Mouse (Mus musculus) thymus, postnatal 36 days (tissue): Measurements from ENCODE around the gene Fbxo3.
"Not testable (repeated sequence)": the region's sequence is repeated elsewhere in the genome, so short reads cannot be mapped to it uniquely, and the experiment has no call there.

Experiments
- DNase-seq, 2 experiments: peaks; one replicate each; pipeline ENCODE4 v3.0.0; 2022; ENCODE audit warnings: mixed read lengths in 2 of 2

The Fbxo3 gene

GRCm38 (mm10) chr2:104038236-104038635, 10.7 kb downstream of the Fbxo3 start:
- DNase-seq: no peak

- no peak for DNase-seq
Measured at GRCm38 (mm10) chr2:104041632-104042031, 14.1 kb downstream of the Fbxo3 start.

- no peak for DNase-seq
Measured at GRCm38 (mm10) chr2:104042766-104043165, 15.2 kb downstream of the Fbxo3 start.

GRCm38 (mm10) chr2:104043624-104044478, 16.3 kb downstream of the Fbxo3 start:
- DNase-seq: no peak

- no peak for DNase-seq
Measured at GRCm38 (mm10) chr2:104044479-104045080, 17.1 kb downstream of the Fbxo3 start.

- DNase-seq: no peak
Measured at GRCm38 (mm10) chr2:104058381-104058780, 30.9 kb downstream of the Fbxo3 start.

GRCm38 (mm10) chr2:104058954-104059353, 31.4 kb downstream of the Fbxo3 start:
- DNase-seq: no peak

- no peak for DNase-seq
Measured at GRCm38 (mm10) chr2:104059786-104060185, 32.3 kb downstream of the Fbxo3 start.

GRCm38 (mm10) chr2:104060996-104061395, 33.5 kb downstream of the Fbxo3 start:
- no peak for DNase-seq

- no peak for DNase-seq
Measured at GRCm38 (mm10) chr2:104062665-104063064, 35.1 kb downstream of the Fbxo3 start.

GRCm38 (mm10) chr2:104064152-104064551, 36.6 kb downstream of the Fbxo3 start:
- DNase-seq: no peak

- DNase-seq: not testable (repeated sequence)
Measured at GRCm38 (mm10) chr2:104065526-104065925, 38.0 kb downstream of the Fbxo3 start, which contains the start of gene Gm10912. TSS of gene Gm10912 (plus strand) at chr2:104065826.

GRCm38 (mm10) chr2:104068450-104068849, 40.9 kb downstream of the Fbxo3 start, which contains the start of gene Gm10799:
TSS of gene Gm10799 (minus strand) at chr2:104068550.
- DNase-seq: not testable (repeated sequence)

- peak; percentile 33 to 49 for DNase-seq
Measured at GRCm38 (mm10) chr2:104069704-104070185, 42.2 kb downstream of the Fbxo3 start, which contains the start of gene Cd59b. TSS of gene Cd59b (plus strand) at chr2:104069849.

GRCm38 (mm10) chr2:104078285-104078684, 50.8 kb downstream of the Fbxo3 start:
- DNase-seq: not testable (repeated sequence)

- not testable (repeated sequence) for DNase-seq
Measured at GRCm38 (mm10) chr2:104081436-104082050, 54.0 kb downstream of the Fbxo3 start.

GRCm38 (mm10) chr2:104082474-104082873, 55.0 kb downstream of the Fbxo3 start:
- no peak for DNase-seq

- not testable (repeated sequence) for DNase-seq
Measured at GRCm38 (mm10) chr2:104084027-104084426, 56.5 kb downstream of the Fbxo3 start.

GRCm38 (mm10) chr2:104087562-104087961, 60.0 kb downstream of the Fbxo3 start:
- not testable (repeated sequence) for DNase-seq

GRCm38 (mm10) chr2:104093305-104093704, 65.8 kb downstream of the Fbxo3 start:
- no peak for DNase-seq

GRCm38 (mm10) chr2:104095741-104096213, 68.3 kb downstream of the Fbxo3 start, which contains the start of gene Cd59a:
TSS of gene Cd59a (plus strand) at chr2:104095801.
- DNase-seq: peak; percentile 26 to 34

- no peak for DNase-seq
Measured at GRCm38 (mm10) chr2:104096256-104096655, 68.7 kb downstream of the Fbxo3 start.

- DNase-seq: not testable (repeated sequence)
Measured at GRCm38 (mm10) chr2:104096796-104097195, 69.3 kb downstream of the Fbxo3 start.
